Mouse (Mus musculus) left cerebral cortex, postnatal 25 days (tissue): ENCODE data around the gene Arih1. TPM values are rescaled to one million over a fixed set of nuclear protein-coding genes. Genes with fewer than 3 reads are reported as not detected.

Experiments used
- DNase-seq, 2 experiments: peaks; one replicate each; pipeline ENCODE4 v3.0.0; 2022; ENCODE audit warnings: low spot score in 2 of 2, mixed read lengths in 1 of 2
- intact Hi-C: fragments of 180-260 bp; cut with DNase I; formaldehyde crosslinking; loops from one replicate; pipeline ENCODE4 v1.15.1; 2025
- total RNA-seq, 2 experiments: library from RNA; stranded (reverse); gene quantifications; 2 replicates each; pipeline ENCODE4 v1.2.3; 2021

Gene Arih1
- 100 to 1,000 TPM; 113 to 119 TPM for total RNA-seq

DNA sequence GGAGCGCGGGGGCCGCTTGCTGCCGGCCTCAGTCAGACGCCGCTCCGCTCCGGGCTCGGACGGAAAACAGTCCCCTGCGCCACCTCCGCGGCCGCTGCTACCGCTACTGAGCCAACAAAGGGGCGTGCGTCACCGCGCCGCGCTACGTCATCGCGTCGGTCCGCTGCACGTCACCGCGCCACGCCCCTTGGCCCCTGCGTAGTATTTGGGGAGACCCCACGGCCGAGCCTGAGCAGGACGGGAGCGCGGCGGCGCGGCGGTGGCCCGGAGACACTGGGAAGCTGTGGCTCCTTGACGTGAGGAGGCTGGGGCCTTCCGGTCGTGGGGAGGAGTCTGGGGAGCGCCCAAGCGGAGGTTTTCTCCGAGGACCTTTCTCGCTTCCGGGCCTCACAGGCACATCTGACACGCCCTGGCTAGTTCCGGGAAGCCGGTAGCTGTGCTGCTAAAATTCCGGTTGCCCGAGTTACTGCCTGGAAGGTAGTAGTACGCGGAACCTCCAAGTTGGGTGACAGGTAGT, at the start of gene Arih1:
Arih1 (minus strand) TSS at position 70 of the 517 bp plus-strand sequence.
- intact Hi-C loops, result loop anchor here (2.0 to 10.0 kb wide), 5 partner anchors 51 to 194 kb away; partner anchors contain the start of genes Adpgk, Bbs4, Celf6 and Hexa
- DNase-seq, result peak; percentile 99 to 100

DNA sequence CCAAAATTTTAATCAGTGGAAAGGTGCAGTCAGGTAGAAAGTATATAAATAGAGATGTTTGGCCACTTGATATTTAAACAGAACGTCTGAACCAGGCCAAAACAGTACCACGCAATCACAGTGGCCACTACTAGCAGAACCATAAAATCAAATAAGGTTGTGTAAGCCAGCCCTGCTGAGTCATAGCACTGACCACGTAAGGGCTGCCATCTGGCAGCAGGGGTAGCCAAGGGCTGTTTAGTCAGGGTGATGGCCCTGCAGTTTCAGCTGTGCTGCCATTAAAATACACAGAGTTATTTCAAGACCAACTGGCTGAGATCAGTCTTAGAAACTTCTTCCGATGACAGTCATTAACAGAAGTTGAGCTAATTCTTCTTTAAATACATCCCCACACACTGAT, 47.5 kb upstream of the Arih1 start:
- intact Hi-C loops, result no loop called here
- DNase-seq, result no peak

DNA sequence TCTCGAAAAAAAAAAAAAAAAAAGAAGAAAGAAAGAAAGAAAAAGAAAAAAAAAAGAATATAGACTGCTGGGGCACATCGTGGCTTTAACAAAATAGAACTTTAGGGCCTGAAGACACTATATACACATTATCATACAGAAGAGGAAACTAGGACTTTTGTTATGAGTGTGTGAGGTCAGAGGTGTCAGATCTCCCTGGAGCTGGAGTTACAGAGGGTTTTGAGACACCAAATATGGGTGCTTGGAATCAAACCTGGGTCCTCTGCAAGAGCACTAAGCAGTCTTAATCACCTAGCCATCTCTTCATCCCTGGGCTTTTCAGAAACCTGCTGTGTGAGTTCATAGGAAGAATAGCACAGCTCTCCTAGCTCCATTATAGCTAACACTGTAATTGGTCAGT, 47.0 kb upstream of the Arih1 start:
- intact Hi-C loops, result no loop called here
- no peak for DNase-seq

DNA sequence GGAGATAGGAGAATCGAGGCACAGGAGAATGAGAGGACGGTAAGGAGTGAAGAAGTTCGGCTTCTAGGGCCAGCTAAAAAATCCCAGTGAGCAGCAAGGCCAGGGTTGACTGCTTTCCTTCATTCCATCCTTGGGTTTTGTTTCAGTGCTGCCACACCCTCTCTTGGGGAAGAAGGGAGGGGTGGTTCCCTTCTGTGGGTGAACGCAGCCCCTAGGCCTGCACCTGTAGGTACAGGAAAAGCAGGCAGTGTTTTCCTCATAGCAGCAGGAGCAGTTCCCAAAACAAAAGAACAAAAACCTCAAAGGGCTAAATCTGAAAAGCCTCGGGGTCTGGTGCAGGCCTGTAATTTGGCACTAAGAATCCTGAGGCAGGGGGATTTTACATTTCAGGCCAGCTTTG, 45.2 kb upstream of the Arih1 start:
- no peak for DNase-seq
- intact Hi-C loops, result no loop called here

DNA sequence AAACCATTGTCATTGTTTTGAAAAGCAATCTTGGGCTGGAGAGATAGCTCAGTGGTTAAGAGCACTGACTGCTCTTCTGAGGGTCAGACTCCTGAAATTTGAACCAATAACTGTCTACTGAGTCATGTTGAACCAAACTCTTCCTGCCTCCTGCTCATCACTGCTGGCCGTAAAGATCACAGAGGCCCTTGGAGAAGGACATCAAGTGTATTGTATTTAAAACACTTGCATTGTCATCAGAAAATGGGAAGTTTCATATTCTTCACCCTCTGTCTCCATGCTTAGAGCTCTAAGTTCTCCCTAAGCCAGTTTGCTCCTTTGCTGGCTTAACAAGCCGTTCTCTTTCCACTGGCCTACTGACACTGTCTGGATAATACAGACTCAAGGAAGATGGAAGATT, 41.9 kb upstream of the Arih1 start:
- DNase-seq, result no peak
- intact Hi-C loops, result no loop called here

DNA sequence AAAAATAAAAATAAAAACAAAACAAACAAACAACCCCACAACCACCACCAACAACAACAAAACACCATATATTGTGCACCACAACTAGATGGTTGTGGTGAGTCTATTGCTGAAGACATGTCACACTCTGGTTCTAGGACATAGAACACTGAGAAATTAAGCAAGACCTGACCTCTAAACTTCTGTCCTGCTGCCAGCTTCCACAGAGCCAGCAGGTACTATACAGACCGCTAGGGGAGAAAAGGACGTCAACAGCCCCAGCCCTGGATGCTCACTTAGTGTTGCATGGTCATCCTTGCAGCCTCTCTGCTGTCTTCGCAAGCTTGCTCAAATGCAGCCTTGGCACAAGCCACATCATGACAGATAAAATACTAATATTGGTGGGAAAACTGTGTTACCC, 41.2 kb upstream of the Arih1 start:
- intact Hi-C loops, result no loop called here
- no peak for DNase-seq

- no peak for DNase-seq
- intact Hi-C loops, result no loop called here
Measured at GRCm38 (mm10) chr9:59526727-59527126, 40.3 kb upstream of the Arih1 start.

DNA sequence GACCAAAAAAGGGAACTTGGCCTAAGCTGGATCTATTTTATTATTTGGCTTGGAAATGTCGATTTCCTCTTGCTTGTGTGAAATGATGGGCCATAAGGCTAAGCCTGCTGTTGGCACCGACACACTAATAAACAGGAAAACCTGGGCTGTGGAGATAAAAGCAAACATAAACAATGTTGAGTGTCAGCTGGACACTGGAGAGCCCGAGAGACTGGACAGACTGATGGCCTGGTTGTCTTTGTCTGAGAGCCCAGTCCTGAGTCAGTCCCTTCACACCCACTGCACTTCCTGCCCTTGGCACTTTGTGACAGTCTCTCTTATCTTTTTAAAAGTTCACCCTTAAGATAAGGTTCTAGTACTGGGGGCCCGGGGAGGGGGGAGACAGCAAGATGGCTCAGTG, 36.5 kb upstream of the Arih1 start:
- no peak for DNase-seq
- intact Hi-C loops, result no loop called here

DNA sequence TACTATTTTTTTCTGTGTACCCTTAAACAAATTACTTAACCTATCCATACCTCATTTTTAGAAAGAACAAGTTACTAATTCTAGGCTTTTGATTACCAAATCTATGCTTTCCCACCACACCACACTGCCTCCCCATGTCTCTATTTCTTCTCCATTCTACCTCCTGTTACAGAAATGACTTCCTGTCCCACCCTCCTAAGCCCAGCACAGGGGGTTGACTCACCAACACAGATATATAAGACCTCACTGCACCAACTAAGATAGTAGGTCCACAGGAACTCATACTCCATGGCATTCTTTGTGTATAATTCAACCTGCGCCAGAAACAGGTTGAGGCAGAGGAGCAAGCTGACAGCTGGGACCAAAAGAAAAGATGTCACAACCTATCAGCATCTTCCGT, 33.0 kb upstream of the Arih1 start:
- intact Hi-C loops, result no loop called here
- DNase-seq, result no peak

DNA sequence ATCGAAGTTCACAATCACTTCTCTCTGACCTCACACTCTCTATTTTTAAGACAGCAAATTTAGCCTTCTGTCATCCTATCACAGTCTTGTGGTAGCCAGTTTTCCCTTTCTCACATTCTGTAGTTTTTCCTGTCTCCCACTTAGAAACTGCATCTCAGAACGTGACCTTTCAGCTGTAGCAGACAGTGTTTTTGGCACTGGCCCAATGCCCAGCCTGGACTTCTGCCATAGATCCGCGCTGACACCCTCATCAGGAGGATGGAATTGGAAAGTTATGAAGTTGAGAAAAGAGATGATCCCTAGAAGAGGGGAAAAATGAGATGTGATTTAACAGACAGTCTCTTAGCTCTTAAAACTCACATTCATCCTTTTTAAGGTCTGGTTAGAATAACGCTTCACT, 32.6 kb upstream of the Arih1 start:
- DNase-seq, result peak; percentile 23 to 47
- intact Hi-C loops, result no loop called here

DNA sequence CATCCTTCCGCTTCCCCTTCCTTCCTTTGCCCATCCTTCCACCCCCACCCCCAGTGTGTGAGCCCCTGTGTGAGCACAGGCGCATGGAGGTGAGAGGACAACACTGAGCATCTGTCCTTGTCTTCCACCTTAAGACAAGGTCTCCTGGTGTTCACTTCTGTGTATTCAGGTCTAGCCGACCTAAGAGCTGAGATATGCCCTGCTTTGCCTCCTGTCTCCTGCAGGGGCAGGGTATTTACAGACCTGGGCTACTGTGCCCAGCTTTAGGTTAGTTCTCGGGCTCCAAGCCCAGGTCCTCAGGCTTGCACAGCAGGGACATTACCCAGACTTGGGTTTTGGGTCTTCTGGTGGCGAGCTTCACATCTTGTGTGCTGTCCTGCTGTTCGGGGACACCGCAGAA, 30.7 kb upstream of the Arih1 start:
- no peak for DNase-seq

DNA sequence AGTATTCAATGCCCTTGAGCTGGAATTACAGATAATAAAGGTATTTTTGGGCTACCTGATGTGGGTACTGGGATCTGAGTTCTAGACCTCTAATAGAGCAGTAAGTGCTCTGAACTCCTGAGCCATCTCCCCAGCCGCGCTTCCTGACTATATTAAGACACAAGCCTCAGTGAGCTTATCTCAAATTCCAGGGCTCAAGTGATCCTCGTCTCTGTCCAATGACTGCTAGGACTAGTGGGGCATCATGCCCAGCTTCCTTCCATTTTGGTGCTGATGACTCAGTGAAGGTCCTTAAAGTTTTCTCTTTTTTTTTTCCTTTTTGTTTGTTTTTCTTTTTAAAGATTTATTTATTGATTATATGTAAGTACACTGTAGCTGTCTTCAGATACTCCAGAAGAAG, 28.7 kb upstream of the Arih1 start:
- DNase-seq, result no peak
- intact Hi-C loops, result no loop called here

More for the DNA sequence above, 30.7 kb upstream of the Arih1 start:
- intact Hi-C loops, result no loop called here

DNA sequence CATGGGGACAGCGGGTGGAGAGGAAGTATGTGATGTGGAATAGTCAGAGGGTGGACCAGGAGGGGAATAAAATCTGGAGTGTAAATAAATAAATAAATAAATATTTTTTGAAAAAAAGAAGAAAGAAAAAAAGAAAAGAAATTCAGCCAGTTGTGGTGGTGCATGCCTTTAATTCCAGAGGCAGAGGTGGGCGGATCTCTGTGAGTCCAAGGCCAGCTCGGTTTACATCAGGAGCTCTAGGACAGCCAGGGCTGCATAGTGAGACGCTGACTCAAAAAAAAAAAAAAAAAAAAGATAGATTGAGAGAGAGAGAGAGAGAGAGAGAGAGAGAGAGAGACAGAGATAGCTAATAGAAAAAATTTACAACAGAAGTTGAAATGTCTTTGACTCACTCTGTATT, 26.0 kb upstream of the Arih1 start:
- intact Hi-C loops, result no loop called here
- DNase-seq, result no peak

DNA sequence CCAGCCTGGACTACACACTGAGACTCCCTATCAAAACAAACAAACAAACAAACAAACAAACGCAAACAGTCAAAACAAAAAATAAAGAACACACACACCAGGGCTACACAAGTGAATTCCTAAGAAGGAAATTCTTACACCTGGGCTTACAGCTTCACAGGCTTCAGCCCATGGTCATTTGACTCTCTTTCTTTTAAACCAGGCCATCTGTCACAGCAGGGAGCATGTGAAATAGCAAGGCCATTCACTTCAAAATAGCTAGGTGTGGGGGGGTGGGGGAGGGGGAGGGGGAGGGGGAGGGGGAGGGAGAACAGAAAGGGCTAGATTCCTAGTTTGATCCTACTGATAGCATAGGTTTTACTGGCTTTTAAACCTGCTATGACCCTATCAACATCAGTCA, 21.7 kb upstream of the Arih1 start:
- intact Hi-C loops, result no loop called here
- DNase-seq, result no peak

DNA sequence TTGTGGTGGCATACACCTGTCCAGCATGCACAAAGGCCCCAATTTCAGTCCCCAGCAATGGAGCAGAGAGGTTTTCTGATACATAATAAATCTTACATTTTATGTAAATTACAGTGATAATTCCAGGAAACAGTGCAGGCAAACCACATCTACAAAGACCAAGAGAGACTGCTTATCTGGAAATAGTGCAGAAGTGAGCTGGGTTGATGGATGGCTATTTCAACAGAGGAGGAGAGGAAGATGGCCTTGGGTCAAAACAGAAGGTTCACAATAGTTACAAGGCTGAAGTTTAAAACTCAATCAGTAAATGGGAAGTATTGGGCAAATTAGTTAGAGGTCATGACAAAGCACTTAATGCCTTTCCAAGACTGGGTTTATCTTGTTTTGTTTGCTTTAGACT, 913 bp upstream of the Arih1 start:
- intact Hi-C loops, result loop anchor here (2.0 to 10.0 kb wide), 5 partner anchors 50 to 195 kb away; partner anchors contain the start of genes Adpgk, Bbs4, Celf6 and Hexa

DNA sequence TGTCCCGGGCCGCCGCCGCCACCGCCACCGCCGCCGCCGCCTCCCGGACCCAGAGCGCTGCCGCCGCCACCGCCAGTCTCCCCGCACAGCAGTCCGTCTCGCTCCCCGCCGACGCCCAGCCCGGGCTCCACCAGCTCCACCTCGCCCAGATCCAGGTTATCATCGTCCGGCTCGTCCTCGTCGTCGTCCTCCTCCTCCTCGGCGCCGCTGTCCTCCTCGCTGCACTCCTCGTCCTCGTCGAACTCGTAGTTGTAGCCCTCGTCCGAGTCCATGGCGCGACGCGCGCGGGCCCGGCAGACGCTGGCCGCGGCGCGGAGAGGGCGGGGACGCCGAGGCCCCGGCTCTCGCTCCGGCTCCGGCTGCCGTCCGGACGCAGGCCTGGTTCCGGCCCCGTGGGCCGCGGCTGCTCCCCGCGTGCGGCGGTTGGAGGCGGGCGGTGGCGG, 321 bp downstream of the Arih1 start:
- intact Hi-C loops, result loop anchor here (2.0 to 10.0 kb wide), 5 partner anchors 51 to 194 kb away; partner anchors contain the start of genes Adpgk, Bbs4, Celf6 and Hexa
- no peak for DNase-seq

More for the DNA sequence above, 913 bp upstream of the Arih1 start:
- DNase-seq, result no peak

DNA sequence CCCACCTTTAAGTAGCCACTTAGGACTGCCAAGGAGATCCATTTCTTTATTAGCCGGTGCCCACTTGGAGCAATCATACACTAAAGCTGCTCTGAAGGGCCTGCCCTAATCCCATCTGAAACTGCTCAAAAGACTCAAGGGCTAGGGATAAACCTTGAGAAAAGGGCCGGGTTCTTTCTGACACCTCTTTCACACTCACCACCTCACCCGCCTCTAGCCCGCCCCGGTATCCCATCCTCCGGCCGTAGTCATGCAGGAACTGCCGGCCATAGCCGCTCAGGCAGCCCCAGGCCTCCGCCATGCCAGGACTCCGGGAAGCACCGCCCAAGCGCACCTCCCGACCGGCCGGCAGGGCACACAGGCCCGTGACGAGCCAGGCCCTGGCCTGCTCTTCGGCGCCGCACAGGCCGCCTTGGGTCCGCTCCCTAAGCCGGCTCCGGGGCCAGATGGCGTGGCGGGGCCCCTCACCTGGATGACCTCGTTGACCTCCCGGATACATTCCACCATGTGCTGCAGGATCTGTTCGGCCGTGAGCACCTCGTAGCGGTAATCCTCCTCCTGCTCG, 825 bp downstream of the Arih1 start:
- intact Hi-C loops, result loop anchor here (2.0 to 10.0 kb wide), 5 partner anchors 52 to 193 kb away; partner anchors contain the start of genes Adpgk, Bbs4, Celf6 and Hexa
- DNase-seq, result peak; percentile 44 to 56

GRCm38 (mm10) chr9:59484760-59485159, 1.7 kb downstream of the Arih1 start:
- DNase-seq, result no peak
- intact Hi-C loops, result loop anchor here (5.0 to 10.0 kb wide), 4 partner anchors 53 to 192 kb away; partner anchors contain the start of genes Adpgk, Bbs4, Celf6 and Hexa

- intact Hi-C loops, result loop anchor here (10.0 kb wide), 1 partner anchor 128 kb away; the partner anchor contains the start of gene Bbs4
- DNase-seq, result peak in 1 of 2 experiments; percentile 15
Measured at GRCm38 (mm10) chr9:59482419-59482818, 4.0 kb downstream of the Arih1 start.

DNA sequence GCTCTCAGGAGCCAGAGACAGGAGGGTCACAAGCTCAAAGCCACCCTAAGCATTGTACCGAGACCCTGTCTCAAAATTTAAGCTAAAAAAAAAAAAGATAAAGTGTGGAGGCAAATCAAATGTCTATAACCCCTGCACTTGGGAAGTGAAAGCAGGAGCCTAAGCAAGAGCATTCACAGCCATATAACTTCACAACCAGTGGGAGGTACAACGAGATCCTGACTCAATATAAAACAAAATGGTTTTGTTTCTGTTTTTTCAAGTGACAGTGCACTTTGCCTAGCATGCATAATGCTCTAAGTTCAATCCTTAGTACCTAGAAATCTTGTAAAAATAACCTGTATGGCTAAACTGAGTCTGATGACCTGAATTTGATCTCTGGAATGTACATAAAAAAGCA, 9.8 kb downstream of the Arih1 start:
- intact Hi-C loops, result no loop called here
- DNase-seq, result no peak

GRCm38 (mm10) chr9:59474838-59475237, 11.6 kb downstream of the Arih1 start:
- intact Hi-C loops, result no loop called here
- DNase-seq, result no peak
